Mouse (Mus musculus): Measurements from ENCODE around the gene Cpeb3. TPM values are rescaled to one million over a fixed set of nuclear protein-coding genes. Genes with fewer than 3 reads are reported as not detected.

Cpeb3 gene
- polyA plus RNA-seq, 1 experiment from 2014 or later = 2.0 TPM

- ATAC-seq (replicated peaks; ENCODE audit: low FRiP score) (no peak), DNase-seq (ENCODE audit: low spot score) (no peak)
- Histone ChIP-seq H3K27me3 (replicated peaks; ENCODE audit: control insufficient read depth, insufficient read depth, low read length) (no peaks in the 10 kb centered on the region), H3K4me2 (no peak overlapping the region), H3K4me3 (ENCODE audit: low read depth, low read length) (no peak overlapping the region), H3K9ac (ENCODE audit: low read depth, low read length) (no peak overlapping the region), H3K4me1 (replicated peaks; ENCODE audit: control insufficient read depth, insufficient read depth, low read length) (peaks cover 7% of the 10 kb centered on the region; the same call in 1 of the 2 replicates), H3K36me3 (ENCODE audit: control insufficient read depth, insufficient read depth, low read length) (peaks cover 7% of the 10 kb centered on the region; the same call in 1 of the 2 replicates), H3K9me3 (ENCODE audit: control insufficient read depth, low read length) (no peaks in the 10 kb centered on the region), H3K27ac (ENCODE audit: low read depth, low read length) (no peak overlapping the region)
- WGBS = 93% methylated on average over 6 of the region's 6 CpGs
Measured at GRCm38 (mm10) chr19:37016890-37017289, 191.5 kb downstream of the Cpeb3 start.

GRCm38 (mm10) chr19:37014173-37014939, 194.0 kb downstream of the Cpeb3 start:
- Histone ChIP-seq H3K27me3 (replicated peaks; ENCODE audit: control insufficient read depth, insufficient read depth, low read length) (no peaks in the 10 kb centered on the region), H3K4me2 (no peak overlapping the region), H3K9me3 (ENCODE audit: control insufficient read depth, low read length) (no peaks in the 10 kb centered on the region), H3K4me3 (ENCODE audit: low read depth, low read length) (no peak overlapping the region), H3K9ac (ENCODE audit: low read depth, low read length) (no peak overlapping the region), H3K4me1 (replicated peaks; ENCODE audit: control insufficient read depth, insufficient read depth, low read length) (peaks cover 12% of the 10 kb centered on the region), H3K36me3 (ENCODE audit: control insufficient read depth, insufficient read depth, low read length) (peaks cover 25% of the 10 kb centered on the region), H3K27ac (ENCODE audit: low read depth, low read length) (no peak overlapping the region)
- no peak for ATAC-seq (replicated peaks; ENCODE audit: low FRiP score)
- DNase-seq (ENCODE audit: low spot score) = no peak
- 82% methylated on average over 8 of the region's 8 CpGs for WGBS

GRCm38 (mm10) chr19:37013461-37013860, 194.9 kb downstream of the Cpeb3 start:
- Histone ChIP-seq H3K27ac (ENCODE audit: low read depth, low read length) (no peak overlapping the region), H3K27me3 (replicated peaks; ENCODE audit: control insufficient read depth, insufficient read depth, low read length) (no peaks in the 10 kb centered on the region), H3K4me1 (replicated peaks; ENCODE audit: control insufficient read depth, insufficient read depth, low read length) (peaks cover 16% of the 10 kb centered on the region), H3K4me2 (no peak overlapping the region), H3K4me3 (ENCODE audit: low read depth, low read length) (no peak overlapping the region), H3K36me3 (ENCODE audit: control insufficient read depth, insufficient read depth, low read length) (peaks cover 25% of the 10 kb centered on the region), H3K9ac (ENCODE audit: low read depth, low read length) (no peak overlapping the region), H3K9me3 (ENCODE audit: control insufficient read depth, low read length) (no peaks in the 10 kb centered on the region)
- no peak for ATAC-seq (replicated peaks; ENCODE audit: low FRiP score)
- DNase-seq (ENCODE audit: low spot score) = no peak
- 90% methylated on average over 6 of the region's 6 CpGs for WGBS

GRCm38 (mm10) chr19:37009878-37010281, 198.5 kb downstream of the Cpeb3 start:
- H3K4me2 ChIP-seq = no peak overlapping the region
- 55% methylated on average over 3 of the region's 3 CpGs for WGBS
- H3K4me1 ChIP-seq (replicated peaks; ENCODE audit: control insufficient read depth, insufficient read depth, low read length) = peaks cover 13% of the 10 kb centered on the region
- H3K9me3 ChIP-seq (ENCODE audit: control insufficient read depth, low read length) = no peaks in the 10 kb centered on the region
- H3K36me3 ChIP-seq (ENCODE audit: control insufficient read depth, insufficient read depth, low read length) = peaks cover 35% of the 10 kb centered on the region
- peak overlapping the region; percentile 64; the same call in 1 of the 2 replicates for H3K27ac ChIP-seq (ENCODE audit: low read depth, low read length)
- H3K27me3 ChIP-seq (replicated peaks; ENCODE audit: control insufficient read depth, insufficient read depth, low read length) = no peaks in the 10 kb centered on the region
- no peak overlapping the region for H3K9ac ChIP-seq (ENCODE audit: low read depth, low read length)
- peak; percentile 91 for ATAC-seq (replicated peaks; ENCODE audit: low FRiP score)
- no peak overlapping the region for H3K4me3 ChIP-seq (ENCODE audit: low read depth, low read length)
- DNase-seq (ENCODE audit: low spot score) = no peak

GRCm38 (mm10) chr19:37004557-37004956, 203.8 kb downstream of the Cpeb3 start:
- H3K27me3 ChIP-seq (replicated peaks; ENCODE audit: control insufficient read depth, insufficient read depth, low read length) = no peaks in the 10 kb centered on the region
- DNase-seq (ENCODE audit: low spot score) (no peak), ATAC-seq (replicated peaks; ENCODE audit: low FRiP score) (no peak)
- WGBS = 91% methylated on average over 5 of the region's 5 CpGs
- no peaks in the 10 kb centered on the region for H3K9me3 ChIP-seq (ENCODE audit: control insufficient read depth, low read length)
- peaks cover 28% of the 10 kb centered on the region for H3K36me3 ChIP-seq (ENCODE audit: control insufficient read depth, insufficient read depth, low read length)
- H3K4me1 ChIP-seq (replicated peaks; ENCODE audit: control insufficient read depth, insufficient read depth, low read length) = peaks cover 6% of the 10 kb centered on the region
- no peak overlapping the region for H3K4me2 ChIP-seq
- H3K9ac ChIP-seq (ENCODE audit: low read depth, low read length) = no peak overlapping the region
- no peak overlapping the region for H3K27ac ChIP-seq (ENCODE audit: low read depth, low read length)
- H3K4me3 ChIP-seq (ENCODE audit: low read depth, low read length) = no peak overlapping the region

Other genes starting within 250 kb of the Cpeb3 start
- 117 and 130 TPM in 2 replicates for gene March5, start 1.1 kb downstream of the Cpeb3 start, polyA plus RNA-seq (2014; fragmentation: Nextera tagmentation; extraction: Ambion mirVana)
- gene Ide, start 129.3 kb upstream of the Cpeb3 start, polyA plus RNA-seq (2014; fragmentation: Nextera tagmentation; extraction: Ambion mirVana) = 64.2 and 80.4 TPM in 2 replicates
- 77.0 and 85.7 TPM in 2 replicates for gene Kif11, start 167.8 kb upstream of the Cpeb3 start, polyA plus RNA-seq (2014; fragmentation: Nextera tagmentation; extraction: Ambion mirVana)
- gene Hhex, start 226.2 kb upstream of the Cpeb3 start, polyA plus RNA-seq (2014; fragmentation: Nextera tagmentation; extraction: Ambion mirVana) = 46.6 and 47.6 TPM in 2 replicates